Mouse (Mus musculus) testis, adult 2 months (tissue): ENCODE results near the gene Grb14. TPM values are rescaled to one million over a fixed set of nuclear protein-coding genes. Genes with fewer than 3 reads are reported as not detected.

Experiments used
- H3K27ac ChIP-seq: fragments of 200-500 bp; 2 replicates; pipeline ENCODE4 v1.5.1; 2012; ENCODE audit warnings: low read depth, low read length; ENCODE audit not compliant: control insufficient read depth, insufficient read depth
- H3K27me3 ChIP-seq: fragments of 200-500 bp; 2 replicates; pipeline ENCODE4 v1.6.1; 2012; ENCODE audit warnings: mild to moderate bottlenecking, low read length, moderate library complexity; ENCODE audit not compliant: control insufficient read depth, insufficient read depth
- H3K36me3 ChIP-seq: fragments of 200-500 bp; 2 replicates; pipeline ENCODE4 v1.6.1; 2012; ENCODE audit warnings: mild to moderate bottlenecking, low read length; ENCODE audit not compliant: control insufficient read depth, insufficient read depth
- H3K4me1 ChIP-seq: fragments of 200-500 bp; 2 replicates; pipeline ENCODE4 v1.6.1; 2012; ENCODE audit warnings: low read length; ENCODE audit not compliant: control insufficient read depth, insufficient read depth
- H3K4me3 ChIP-seq: fragments of 200-500 bp; 2 replicates; pipeline ENCODE4 v1.5.1; 2012; ENCODE audit warnings: low read depth, mild to moderate bottlenecking, low read length, moderate library complexity, mixed read lengths; ENCODE audit not compliant: control insufficient read depth
- CTCF ChIP-seq: fragments of 200-500 bp; IDR thresholded peaks from 2 replicates; pipeline ENCODE4 v1.5.1; 2012; ENCODE audit warnings: low read depth, mild to moderate bottlenecking, inconsistent platforms, low read length, moderate library complexity; ENCODE audit not compliant: control insufficient read depth, insufficient read depth, insufficient replicate concordance
- POLR2A ChIP-seq: fragments of 200-500 bp; IDR thresholded peaks from 2 replicates; pipeline ENCODE4 v1.6.1; 2012; ENCODE audit warnings: low read depth, mild to moderate bottlenecking, inconsistent platforms, low read length, moderate library complexity; ENCODE audit not compliant: control insufficient read depth
- polyA plus RNA-seq: library from polyadenylated mRNA; depleted of rRNA; stranded (reverse); fragments of >200 nt; gene quantifications from 2 replicates; pipeline ENCODE4 v1.2.3, GENCODE M21; 2012; rRNA removed

The Grb14 gene
- polyA plus RNA-seq, 1 experiment, result 6.2 TPM

DNA sequence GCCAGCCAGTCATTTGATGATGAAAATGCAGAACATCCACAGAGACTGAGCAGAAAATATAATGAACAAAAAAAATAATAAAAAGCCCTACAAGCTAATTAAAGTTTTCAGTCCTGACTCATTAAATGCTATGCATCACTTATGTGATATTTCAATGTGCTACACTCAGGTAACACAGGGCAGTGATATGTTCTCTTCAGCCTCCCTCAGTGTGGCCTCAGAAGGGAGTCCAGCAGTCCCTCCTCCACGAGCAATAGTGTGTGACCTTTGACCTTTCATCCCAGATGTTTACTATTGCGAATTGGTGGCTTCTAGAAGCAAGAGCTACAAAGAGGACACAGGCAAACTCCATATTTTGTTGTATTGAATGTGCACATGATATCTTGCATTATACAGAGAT lies 146.5 kb downstream of the Grb14 start:
- no peaks in the 10 kb centered on the region for H3K27me3 ChIP-seq
- no peaks in the 10 kb centered on the region for H3K4me1 ChIP-seq
- no peak for TF ChIP-seq POLR2A
- TF ChIP-seq CTCF, result no peak
- no peak overlapping the region for H3K4me3 ChIP-seq
- no peak overlapping the region for H3K27ac ChIP-seq
- H3K36me3 ChIP-seq, result no peaks in the 10 kb centered on the region

Other genes with a start within 250 kb of the Grb14 start
- 3.5 and 3.6 TPM in 2 replicates for gene Cobll1, start 214.4 kb upstream of the Grb14 start, polyA plus RNA-seq